Mouse (Mus musculus) midbrain, embryonic 14.5 days (tissue): ENCODE measurements at regions not wholly inside any gene's neighbourhood (a gene's known extent, or its start where the extent isn't known, plus 50 kb on each side); places are given as distances from the start of the nearest gene placed in this dataset.
"Not testable (repeated sequence)": the region's sequence is repeated elsewhere in the genome, so short reads cannot be mapped to it uniquely, and the experiment has no call there.

ENCODE experiments used
- ATAC-seq: fragments of 200-750 bp; cut with Nextera tagmentation; 2 replicates; pipeline ENCODE4 v1.8.0; 2017; ENCODE audit warnings: moderate number of reproducible peaks, moderate library complexity; ENCODE audit not compliant: low FRiP score, low TSS enrichment
- DNase-seq: peaks from one replicate; pipeline ENCODE4 v3.0.0-alpha.2; 2015
- H3K27ac ChIP-seq: fragments of 300-500 bp; sonication (generic); replicated peaks from 2 replicates; pipeline ENCODE4 v1.5.1; 2014; ENCODE audit warnings: mild to moderate bottlenecking, low read depth, low read length, moderate library complexity
- H3K27me3 ChIP-seq: fragments of 300-500 bp; sonication (generic); 2 replicates; pipeline ENCODE4 v1.6.1; 2014; ENCODE audit warnings: low read length, control low read depth, mixed read lengths; ENCODE audit not compliant: control insufficient read depth, insufficient read depth
- H3K36me3 ChIP-seq: fragments of 300-500 bp; sonication (generic); 2 replicates; pipeline ENCODE4 v1.6.1; 2014; ENCODE audit warnings: low read length, control low read depth; ENCODE audit not compliant: control insufficient read depth, insufficient read depth
- H3K4me1 ChIP-seq: fragments of 300-500 bp; sonication (generic); 2 replicates; pipeline ENCODE4 v1.6.1; 2014; ENCODE audit warnings: mild to moderate bottlenecking, antibody characterized with exemption, low read length, control low read depth; ENCODE audit not compliant: control insufficient read depth, insufficient read depth
- H3K4me2 ChIP-seq: fragments of 300-500 bp; sonication (generic); 2 replicates; pipeline ENCODE4 v1.6.1; 2014; ENCODE audit warnings: mild to moderate bottlenecking, low read length, moderate library complexity
- H3K4me3 ChIP-seq: fragments of 300-500 bp; sonication (generic); replicated peaks from 2 replicates; pipeline ENCODE4 v1.5.1; 2014; ENCODE audit warnings: low read depth, low read length
- H3K9ac ChIP-seq: fragments of 300-500 bp; sonication (generic); replicated peaks from 2 replicates; pipeline ENCODE4 v1.6.1; 2014; ENCODE audit warnings: mild to moderate bottlenecking, low read length, moderate library complexity
- H3K9me3 ChIP-seq: fragments of 300-500 bp; sonication (generic); 2 replicates; pipeline ENCODE4 v1.6.1; 2016; ENCODE audit warnings: low read length, control low read depth, mixed read lengths; ENCODE audit not compliant: control insufficient read depth
- WGBS: fragments of 180-500 bp; shearing (Covaris S2); extraction: QIAGEN DNeasy Blood & Tissue Kit; methylation state at CpG from one replicate; pipeline ENCODE4 v1.1.7; 2014; 5-methylcytosine and 5-hydroxymethylcytosine counted together

GRCm38 (mm10) chr14:38237471-38237870 lies 1102.4 kb upstream of the Ghitm start:
- no peak overlapping the region for H3K9ac ChIP-seq
- no peak overlapping the region for H3K27ac ChIP-seq
- no peak overlapping the region for H3K4me2 ChIP-seq
- no peak overlapping the region for H3K4me3 ChIP-seq
- no peaks in the 10 kb centered on the region for H3K27me3 ChIP-seq
- H3K36me3 ChIP-seq: no peaks in the 10 kb centered on the region
- H3K4me1 ChIP-seq: no peaks in the 10 kb centered on the region
- DNase-seq: no peak
- ATAC-seq: no peak
- no peaks in the 10 kb centered on the region for H3K9me3 ChIP-seq

DNA sequence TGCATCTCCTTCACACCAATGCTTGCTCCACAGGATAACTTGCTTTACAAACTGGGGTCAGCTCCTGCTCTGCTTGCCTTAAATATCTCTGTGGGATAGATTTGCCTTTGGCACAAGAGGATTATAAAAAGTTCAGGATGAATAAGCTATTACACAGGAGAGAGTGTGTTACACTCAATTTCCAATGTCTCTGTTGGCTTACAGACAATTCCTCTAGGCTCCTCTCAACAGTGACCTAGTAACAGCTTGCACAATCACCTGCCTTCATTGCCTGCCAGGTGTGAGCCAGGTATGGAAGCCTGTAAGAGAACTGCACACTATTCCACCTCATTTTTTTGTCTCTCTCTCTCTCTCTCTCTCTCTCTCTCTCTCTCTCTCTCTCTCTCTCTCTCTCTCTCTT lies 1073.5 kb upstream of the Ghitm start:
- Histone ChIP-seq H3K27me3 (no peaks in the 10 kb centered on the region), H3K4me3 (no peak overlapping the region), H3K27ac (no peak overlapping the region), H3K36me3 (no peaks in the 10 kb centered on the region), H3K4me2 (no peak overlapping the region), H3K9ac (no peak overlapping the region), H3K4me1 (no peaks in the 10 kb centered on the region), H3K9me3 (no peaks in the 10 kb centered on the region)
- ATAC-seq (no peak), DNase-seq (no peak)

GRCm38 (mm10) chr14:38191771-38192170 lies 1056.7 kb upstream of the Ghitm start:
- Histone ChIP-seq H3K9me3 (no peaks in the 10 kb centered on the region), H3K4me2 (no peak overlapping the region), H3K27me3 (no peaks in the 10 kb centered on the region), H3K4me1 (no peaks in the 10 kb centered on the region), H3K36me3 (no peaks in the 10 kb centered on the region), H3K4me3 (no peak overlapping the region), H3K27ac (no peak overlapping the region), H3K9ac (no peak overlapping the region)
- WGBS: 22% methylated on average over 1 of the region's 1 CpGs
- ATAC-seq (no peak), DNase-seq (no peak)

DNA sequence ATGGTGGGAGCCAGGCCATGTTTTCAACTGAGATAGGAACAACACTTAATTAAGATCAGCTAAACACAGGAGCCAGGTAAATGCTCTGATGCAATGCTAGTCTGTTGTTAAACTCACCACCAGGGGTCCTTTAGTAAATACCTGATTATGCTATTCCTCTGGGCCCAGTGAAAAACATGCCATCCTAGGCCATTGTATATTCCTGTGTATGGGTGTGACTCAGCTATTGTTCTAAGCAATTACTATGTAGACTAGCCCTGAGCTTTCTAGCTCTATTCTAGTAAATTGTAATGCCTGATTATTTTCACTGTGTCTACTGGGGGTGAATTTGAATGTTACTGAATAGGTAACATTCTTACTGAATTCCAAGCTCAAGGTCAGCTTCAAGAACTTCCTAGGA lies 1050.5 kb upstream of the Ghitm start:
- not testable (repeated sequence) for H3K4me3 ChIP-seq, H3K27ac ChIP-seq, DNase-seq, H3K4me2 ChIP-seq, H3K9ac ChIP-seq, ATAC-seq, H3K4me1 ChIP-seq, H3K9me3 ChIP-seq, H3K27me3 ChIP-seq, H3K36me3 ChIP-seq

DNA sequence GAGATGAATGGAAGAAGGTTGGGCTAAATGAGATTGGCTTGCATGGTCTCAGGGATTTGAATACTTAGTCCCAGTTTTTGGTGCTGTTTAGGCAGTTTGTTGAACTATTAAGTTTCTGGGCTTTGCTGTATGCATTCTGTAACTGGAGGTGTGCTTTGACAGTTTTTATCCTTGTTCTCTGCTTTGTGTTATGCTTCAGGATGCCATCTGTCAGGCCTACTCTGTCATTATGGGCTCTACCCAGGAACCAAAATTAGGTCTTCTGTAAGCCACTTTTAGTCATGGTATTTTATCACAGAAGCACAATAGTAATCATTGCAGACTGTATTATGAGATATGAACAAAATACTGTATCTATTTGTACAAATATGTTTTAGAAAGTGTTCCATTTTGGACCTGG lies 1017.8 kb upstream of the Ghitm start:
- Histone ChIP-seq H3K36me3 (no peaks in the 10 kb centered on the region), H3K4me3 (no peak overlapping the region), H3K9ac (no peak overlapping the region), H3K4me2 (no peak overlapping the region), H3K27ac (no peak overlapping the region), H3K9me3 (no peaks in the 10 kb centered on the region), H3K4me1 (no peaks in the 10 kb centered on the region), H3K27me3 (no peaks in the 10 kb centered on the region)
- no peak for DNase-seq
- ATAC-seq: no peak

- no peaks in the 10 kb centered on the region for H3K4me1 ChIP-seq
- no peaks in the 10 kb centered on the region for H3K27me3 ChIP-seq
- H3K4me2 ChIP-seq: no peak overlapping the region
- H3K27ac ChIP-seq: no peak overlapping the region
- no peak overlapping the region for H3K9ac ChIP-seq
- no peak overlapping the region for H3K4me3 ChIP-seq
- H3K9me3 ChIP-seq: no peaks in the 10 kb centered on the region
- no peaks in the 10 kb centered on the region for H3K36me3 ChIP-seq
- ATAC-seq (no peak), DNase-seq (peak; percentile 7)
- 54% methylated on average over 3 of the region's 3 CpGs for WGBS
Observed at GRCm38 (mm10) chr14:38130719-38131118, 995.6 kb upstream of the Ghitm start.
